Mouse (Mus musculus): Measurements from ENCODE around the gene Gls. TPM values are rescaled to one million over a fixed set of nuclear protein-coding genes. Genes with fewer than 3 reads are reported as not detected.

The Gls gene
- total RNA-seq, 2 experiments from 2014 or later: 129 to 139 TPM

DNA sequence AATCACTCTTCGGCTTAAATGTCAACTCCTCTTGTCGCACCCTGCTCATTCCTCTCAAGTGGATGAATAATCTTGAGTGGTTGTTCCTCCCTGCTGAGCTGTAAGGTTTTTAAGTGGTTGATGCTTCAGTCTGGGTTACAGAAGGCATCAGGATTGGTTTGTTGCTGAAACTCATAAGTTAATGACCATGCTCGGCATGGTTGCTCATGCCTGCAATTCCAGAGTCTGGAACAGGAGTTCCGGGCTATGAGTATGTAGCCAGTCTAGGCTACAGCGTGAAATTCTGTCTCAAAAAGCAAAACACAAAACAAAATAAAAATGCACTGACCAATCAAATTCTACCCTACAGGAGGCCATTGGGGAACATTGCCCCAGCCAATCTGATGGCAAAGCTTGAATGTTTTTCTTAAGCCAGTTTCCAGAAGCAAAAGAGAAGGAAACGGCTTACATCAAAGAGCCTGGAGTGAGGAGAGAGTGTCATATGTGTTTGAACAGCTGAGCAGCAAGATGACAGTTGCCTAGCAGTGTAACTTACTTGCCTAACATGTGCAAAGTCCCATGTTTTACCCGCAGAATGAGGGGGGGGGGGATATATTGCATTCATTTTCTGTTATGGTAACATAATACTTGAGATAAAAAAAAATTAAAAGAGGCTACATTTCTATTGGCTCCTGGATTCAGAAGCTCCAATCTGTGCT is 18.2 kb upstream of the Gls start:
- ATAC-seq (replicated peaks; ENCODE audit: low FRiP score, poor library complexity, severe bottlenecking): no peak

- ATAC-seq (replicated peaks; ENCODE audit: low FRiP score, poor library complexity, severe bottlenecking): no peak
Measured at GRCm38 (mm10) chr1:52248899-52249556, 16.0 kb upstream of the Gls start.

- ATAC-seq (replicated peaks; ENCODE audit: low FRiP score, poor library complexity, severe bottlenecking): no peak
Measured at GRCm38 (mm10) chr1:52242270-52242669, 9.2 kb upstream of the Gls start.

GRCm38 (mm10) chr1:52232766-52233140 is 279 bp downstream of the Gls start:
- ATAC-seq (replicated peaks; ENCODE audit: low FRiP score, poor library complexity, severe bottlenecking): no peak

DNA sequence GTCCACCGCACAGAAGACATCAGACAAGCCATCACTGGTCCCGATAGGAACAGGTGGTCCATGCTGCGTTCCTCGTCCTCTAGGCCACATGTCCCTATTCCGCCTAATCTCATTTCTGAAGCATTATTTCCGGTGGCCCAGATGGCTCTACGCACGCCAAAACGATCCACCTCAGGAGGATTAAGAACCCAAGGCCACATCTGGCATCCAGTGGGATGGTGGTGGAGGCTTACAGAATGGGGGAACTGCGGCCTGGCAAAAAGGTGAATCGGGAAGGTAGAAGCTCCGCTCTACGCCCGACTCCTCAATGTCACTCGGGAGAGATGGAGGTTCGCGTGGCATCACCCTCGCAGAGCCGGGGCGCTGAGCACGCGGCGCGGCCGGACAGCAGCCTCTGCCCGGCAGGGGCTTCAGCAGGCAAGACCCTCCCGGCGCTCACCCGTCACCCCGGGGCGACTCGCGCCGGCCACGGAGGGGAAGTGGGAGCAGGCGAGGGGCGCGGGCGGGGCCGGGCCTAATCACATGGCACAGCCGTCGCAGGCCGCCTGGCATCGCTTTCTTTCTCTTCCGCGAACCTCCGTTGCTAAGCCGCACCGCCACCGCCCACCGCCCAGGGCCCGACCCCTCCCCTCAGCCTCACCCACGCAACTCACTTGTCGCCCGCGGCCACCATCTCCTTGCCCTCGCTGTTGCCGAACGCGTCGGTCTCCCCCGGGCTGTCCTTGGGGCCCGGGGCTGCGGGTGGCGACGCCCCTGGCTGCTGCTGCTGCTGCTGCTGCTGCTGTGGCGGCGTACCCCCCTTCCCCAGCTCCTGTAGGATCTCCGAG is 880 bp downstream of the Gls start:
- 0 out of 2 replicates have a peak, but pooled peaks have one; percentile 16 for ATAC-seq (replicated peaks; ENCODE audit: low FRiP score, poor library complexity, severe bottlenecking)

DNA sequence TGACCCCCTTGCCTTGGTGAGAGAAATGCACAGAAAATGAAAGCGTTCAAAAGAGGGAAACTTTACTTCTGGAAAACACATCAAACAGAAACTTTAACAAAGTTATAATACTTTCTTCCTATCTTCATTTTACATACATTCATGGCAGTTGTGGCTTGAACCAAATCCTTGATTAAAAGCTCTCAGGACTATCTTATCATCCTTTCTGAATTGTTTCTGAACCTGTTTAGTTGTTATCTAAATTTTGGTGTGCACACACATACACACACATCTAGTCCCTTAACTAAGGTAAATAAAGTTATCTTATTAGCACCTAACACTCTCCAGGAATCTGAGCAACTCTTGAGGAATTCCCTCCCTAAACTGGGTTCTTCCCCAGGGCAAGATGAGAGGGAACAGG is 2.6 kb downstream of the Gls start:
- no peak for ATAC-seq (replicated peaks; ENCODE audit: low FRiP score, poor library complexity, severe bottlenecking)

DNA sequence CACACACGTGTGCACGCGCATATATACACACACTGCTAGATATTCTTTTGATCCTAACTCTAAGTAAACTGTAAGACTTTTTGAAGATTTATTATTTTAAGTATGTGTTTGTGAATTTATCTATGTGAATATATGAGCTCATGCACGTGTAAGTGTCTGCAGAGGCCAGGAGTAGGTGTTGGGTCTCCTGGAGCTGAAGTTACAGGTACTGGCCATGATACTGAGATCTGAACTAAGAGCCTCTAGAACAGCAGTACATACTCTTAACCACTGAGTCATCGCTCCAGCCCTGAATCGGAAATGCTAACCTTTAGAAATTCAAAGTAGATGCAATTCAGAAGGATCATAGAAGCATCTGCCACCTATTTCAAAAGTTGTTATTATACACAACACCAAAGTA is 4.9 kb downstream of the Gls start:
- ATAC-seq (replicated peaks; ENCODE audit: low FRiP score, poor library complexity, severe bottlenecking): no peak

- no peak for ATAC-seq (replicated peaks; ENCODE audit: low FRiP score, poor library complexity, severe bottlenecking)
Measured at GRCm38 (mm10) chr1:52226416-52226815, 6.6 kb downstream of the Gls start.

DNA sequence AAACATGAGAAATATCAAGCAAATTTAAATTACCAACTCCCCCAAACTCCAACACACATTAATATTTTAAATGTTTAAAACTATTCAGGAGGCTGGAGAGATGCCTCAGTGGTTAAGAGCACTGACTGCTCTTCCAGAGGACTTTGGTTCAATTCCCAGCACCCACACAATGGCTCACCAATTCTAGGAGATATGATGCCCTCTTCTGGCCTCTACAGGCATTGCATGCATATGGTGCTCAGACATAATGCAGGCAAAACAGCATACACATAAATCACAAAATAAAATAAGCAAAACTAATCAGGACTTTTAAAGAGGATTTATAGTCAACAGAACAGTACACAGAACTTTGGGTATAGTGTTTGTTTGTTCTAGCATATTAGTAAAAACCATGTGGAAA is 16.3 kb downstream of the Gls start:
- ATAC-seq (replicated peaks; ENCODE audit: low FRiP score, poor library complexity, severe bottlenecking): no peak

GRCm38 (mm10) chr1:52182992-52183391 is 50.0 kb downstream of the Gls start:
- ATAC-seq (replicated peaks; ENCODE audit: low FRiP score, poor library complexity, severe bottlenecking): no peak

GRCm38 (mm10) chr1:52181994-52182393 is 51.0 kb downstream of the Gls start:
- no peak for ATAC-seq (replicated peaks; ENCODE audit: low FRiP score, poor library complexity, severe bottlenecking)

DNA sequence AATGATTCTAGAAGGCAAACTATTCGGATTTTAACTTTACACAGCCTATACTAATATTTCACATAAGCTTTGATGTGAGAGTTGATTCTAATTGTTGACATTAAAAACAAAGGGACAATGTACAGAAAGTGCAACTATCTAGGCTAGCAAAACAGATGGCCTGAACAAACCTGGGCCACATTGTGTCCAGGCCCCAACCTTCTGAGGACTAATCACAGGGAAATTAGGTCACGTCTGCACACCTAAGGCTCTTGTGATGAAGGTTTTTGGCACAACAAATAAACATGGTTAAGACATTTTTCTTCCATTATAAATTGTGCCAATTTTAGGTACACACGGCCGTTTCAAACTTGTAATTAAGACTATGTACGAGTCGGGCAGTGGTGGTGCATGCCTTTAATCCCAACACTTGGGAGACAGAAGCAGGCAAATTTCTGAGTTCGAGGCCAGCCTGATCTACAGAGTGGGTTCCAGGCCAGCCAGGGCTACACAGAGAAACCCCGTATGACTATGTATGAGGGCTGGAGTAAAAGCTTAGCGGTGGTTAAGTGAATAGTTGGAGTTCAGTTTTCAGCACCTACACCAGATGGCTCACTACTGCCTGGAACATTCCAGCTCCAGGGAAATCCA is 53.0 kb downstream of the Gls start:
- no peak for ATAC-seq (replicated peaks; ENCODE audit: low FRiP score, poor library complexity, severe bottlenecking)

GRCm38 (mm10) chr1:52176999-52177398 is 56.0 kb downstream of the Gls start:
- no peak for ATAC-seq (replicated peaks; ENCODE audit: low FRiP score, poor library complexity, severe bottlenecking)

GRCm38 (mm10) chr1:52175983-52176382 is 57.0 kb downstream of the Gls start:
- ATAC-seq (replicated peaks; ENCODE audit: low FRiP score, poor library complexity, severe bottlenecking): no peak

DNA sequence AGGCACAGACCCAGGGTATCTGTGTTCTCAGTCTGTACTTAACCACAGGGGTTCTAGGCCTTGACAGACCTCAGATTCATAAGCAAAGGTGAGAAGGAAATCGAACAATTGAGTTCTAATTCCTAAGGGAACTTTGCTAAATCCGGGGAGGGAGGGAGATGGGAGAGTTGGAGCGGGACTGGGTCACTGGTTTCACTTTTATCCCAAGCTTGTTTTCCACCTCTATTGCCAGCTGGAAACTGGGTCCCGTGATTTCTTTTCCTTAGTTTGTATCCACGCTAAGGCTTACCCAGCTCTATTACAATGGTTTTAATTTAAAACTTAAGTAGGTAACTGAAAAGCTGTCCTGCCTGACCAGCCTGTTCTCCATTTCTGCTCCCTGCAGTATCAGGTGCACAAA is 57.7 kb downstream of the Gls start:
- ATAC-seq (replicated peaks; ENCODE audit: low FRiP score, poor library complexity, severe bottlenecking): no peak

- ATAC-seq (replicated peaks; ENCODE audit: low FRiP score, poor library complexity, severe bottlenecking): no peak
Measured at GRCm38 (mm10) chr1:52171271-52171670, 61.8 kb downstream of the Gls start.

DNA sequence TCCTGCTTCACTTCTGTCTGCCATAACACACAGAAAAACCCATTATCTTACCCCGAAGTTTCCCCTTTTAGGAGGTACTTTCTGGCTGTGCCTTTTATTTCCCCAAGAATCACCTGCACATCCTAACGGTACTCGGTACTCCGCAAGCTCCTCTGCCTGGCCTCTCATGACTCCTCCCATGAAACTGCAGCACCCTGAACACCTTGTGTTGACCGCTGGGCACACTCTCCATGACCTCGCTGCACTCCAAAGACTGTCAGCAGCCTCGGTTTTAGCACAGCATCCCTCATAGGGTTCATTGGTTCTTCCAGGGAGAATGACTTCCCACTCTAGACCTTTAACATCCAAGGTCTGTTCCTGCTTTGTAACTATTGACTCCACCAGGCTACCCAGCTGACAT is 62.3 kb downstream of the Gls start:
- ATAC-seq (replicated peaks; ENCODE audit: low FRiP score, poor library complexity, severe bottlenecking): no peak

DNA sequence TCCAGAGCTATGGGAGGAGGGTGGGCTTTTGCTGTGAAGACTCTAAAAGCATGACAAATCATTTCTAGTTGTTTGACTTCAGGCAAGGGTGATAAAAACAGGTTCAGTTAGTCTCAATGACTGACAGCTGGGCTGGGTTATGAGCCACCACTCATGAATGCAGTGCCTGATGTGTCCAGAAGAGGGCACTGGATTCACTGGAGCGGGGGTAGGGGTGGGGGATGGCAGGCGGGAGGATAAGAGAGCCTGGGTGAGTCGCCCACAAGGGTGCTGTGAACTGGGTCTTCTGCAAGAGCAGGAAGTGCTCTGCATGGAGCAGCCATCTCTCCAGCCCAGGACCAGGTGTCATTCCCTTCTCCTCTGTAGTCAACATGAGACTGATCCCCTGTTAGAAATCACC is 63.0 kb downstream of the Gls start:
- ATAC-seq (replicated peaks; ENCODE audit: low FRiP score, poor library complexity, severe bottlenecking): peak; percentile 56; the same call in 1 of the 2 replicates

DNA sequence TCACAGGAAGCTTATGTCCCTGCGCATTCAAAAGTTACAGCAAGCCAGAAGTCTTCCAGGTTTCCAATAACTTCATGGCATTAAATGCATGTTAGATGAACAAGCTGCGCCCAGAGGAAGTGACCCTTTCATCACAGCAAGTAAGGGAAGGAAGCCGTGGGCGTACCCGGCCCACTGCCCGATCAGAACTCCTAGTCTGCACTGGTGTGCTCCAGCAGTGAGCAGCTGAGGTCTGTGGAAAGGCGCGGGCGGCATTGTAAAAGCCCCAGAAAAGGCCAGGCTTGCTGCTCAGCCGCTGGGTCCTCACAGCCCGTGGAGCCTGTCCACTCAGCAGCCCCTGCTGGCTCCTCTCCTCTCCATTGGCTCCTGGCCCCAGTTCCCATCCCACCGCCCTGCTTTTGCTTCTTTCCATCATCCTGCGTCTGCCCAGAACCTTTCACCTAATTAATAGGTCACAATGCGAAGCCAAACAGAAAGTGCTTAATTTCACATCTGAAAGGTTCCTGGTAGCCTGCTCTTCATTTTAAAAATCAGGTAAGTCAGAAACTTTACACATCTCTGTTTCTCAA is 66.3 kb downstream of the Gls start:
- ATAC-seq (replicated peaks; ENCODE audit: low FRiP score, poor library complexity, severe bottlenecking): no peak
